Mouse (Mus musculus) liver, adult 2 months (tissue): ENCODE data around the gene Myo1d. TPM values are rescaled to one million over a fixed set of nuclear protein-coding genes. Genes with fewer than 3 reads are reported as not detected.

ENCODE experiments used
- DNase-seq: peaks from one replicate; pipeline ENCODE4 v3.0.0-alpha.2; 2011; ENCODE audit warnings: low read depth, low spot score; ENCODE audit errors: extremely low read depth
- H3K27ac ChIP-seq: fragments of 200-500 bp; replicated peaks from 2 replicates; pipeline ENCODE4 v1.5.1; 2012; ENCODE audit warnings: low read depth, mild to moderate bottlenecking, control low read depth, inconsistent platforms, low read length; ENCODE audit not compliant: insufficient read depth
- H3K27me3 ChIP-seq: fragments of 200-500 bp; 2 replicates; pipeline ENCODE4 v1.6.1; 2012; ENCODE audit warnings: mild to moderate bottlenecking, moderate library complexity, low read length, inconsistent platforms; ENCODE audit not compliant: control insufficient read depth, insufficient read depth
- H3K36me3 ChIP-seq: fragments of 200-500 bp; 2 replicates; pipeline ENCODE4 v1.6.1; 2012; ENCODE audit warnings: low read length, inconsistent platforms; ENCODE audit not compliant: control insufficient read depth, insufficient read depth
- H3K4me1 ChIP-seq: fragments of 200-500 bp; 2 replicates; pipeline ENCODE4 v1.6.1; 2011; ENCODE audit warnings: low read length; ENCODE audit not compliant: control insufficient read depth, insufficient read depth
- H3K4me3 ChIP-seq: fragments of 200-500 bp; 2 replicates; pipeline ENCODE4 v1.5.1; 2011; ENCODE audit warnings: low read depth, mild to moderate bottlenecking, control low read depth, low read length, moderate library complexity; ENCODE audit not compliant: insufficient read depth
- H3K79me2 ChIP-seq: fragments of 200-500 bp; 2 replicates; pipeline ENCODE4 v1.6.1; 2012; ENCODE audit warnings: inconsistent platforms, mild to moderate bottlenecking, low read length, moderate library complexity; ENCODE audit not compliant: control insufficient read depth, insufficient read depth
- H3K9ac ChIP-seq: fragments of 200-500 bp; 2 replicates; pipeline ENCODE4 v1.6.1; 2012; ENCODE audit warnings: low read depth, mild to moderate bottlenecking, control low read depth, inconsistent platforms, low read length
- CTCF ChIP-seq: fragments of 200-500 bp; IDR thresholded peaks from 2 replicates; pipeline ENCODE4 v1.5.1; 2011; ENCODE audit warnings: low read depth, low read length, control low read depth
- POLR2A ChIP-seq: fragments of 200-500 bp; IDR thresholded peaks from 2 replicates; pipeline ENCODE4 v1.6.1; 2011; ENCODE audit warnings: low read length, control low read depth; ENCODE audit not compliant: insufficient read depth; ENCODE audit errors: extremely low read depth
- WGBS: fragments of 180-500 bp; shearing (Covaris S2); methylation state at CpG from one replicate; pipeline ENCODE4 v1.1.7; 2018; 5-methylcytosine and 5-hydroxymethylcytosine counted together
- polyA plus RNA-seq: library from polyadenylated mRNA; depleted of rRNA; stranded (reverse); fragments of >200 nt; gene quantifications from 2 replicates; pipeline ENCODE4 v1.2.3, GENCODE M21; 2012
- total RNA-seq: library from RNA; depleted of rRNA; stranded (reverse); fragments of >200 nt; gene quantifications from 2 replicates; pipeline ENCODE4 v1.2.3, GENCODE M21; 2014

Gene Myo1d
- total and polyA plus RNA-seq, 2 experiments = 5.2 to 6.8 TPM

DNA sequence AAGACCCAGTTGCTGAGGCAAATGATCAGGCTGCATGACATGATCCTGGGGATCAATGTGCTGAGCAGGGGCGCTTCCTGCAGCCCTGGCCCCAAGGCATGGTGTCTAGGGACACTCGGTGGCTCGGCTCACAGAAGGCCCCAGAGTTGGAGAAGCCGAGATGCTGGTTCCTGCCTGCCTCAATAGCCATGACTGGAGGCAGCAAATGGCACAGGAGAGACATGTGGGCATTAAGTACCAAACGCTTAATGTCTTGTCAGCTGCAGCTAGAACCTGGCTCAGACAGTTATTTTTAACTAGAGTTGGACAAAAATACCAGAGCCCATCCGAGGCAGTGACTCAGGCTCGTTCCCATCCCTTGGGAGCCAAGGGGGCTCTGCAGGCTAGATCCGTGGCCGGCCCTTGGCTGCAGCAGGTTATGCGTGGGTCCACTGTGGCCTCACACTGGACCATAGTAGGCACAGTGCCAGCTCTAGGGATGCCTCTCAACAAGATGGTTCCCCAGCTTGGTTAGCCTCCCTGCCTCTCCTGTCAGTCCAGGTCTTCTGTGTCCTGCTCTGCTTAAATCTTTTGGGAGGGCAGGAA is 294.1 kb downstream of the Myo1d start:
- Histone ChIP-seq H3K36me3 (no peaks in the 10 kb centered on the region), H3K4me3 (no peak overlapping the region), H3K4me1 (no peaks in the 10 kb centered on the region; the same call in 1 of the 2 replicates), H3K27me3 (no peaks in the 10 kb centered on the region), H3K79me2 (no peaks in the 10 kb centered on the region), H3K27ac (no peak overlapping the region), H3K9ac (no peak overlapping the region)
- WGBS = 92% methylated on average over 10 of the region's 10 CpGs
- DNase-seq = no peak
- no peak for TF ChIP-seq POLR2A
- no peak for TF ChIP-seq CTCF

GRCm38 (mm10) chr11:80485120-80485551 is 294.7 kb downstream of the Myo1d start:
- WGBS = 91% methylated on average over 9 of the region's 9 CpGs
- Histone ChIP-seq H3K9ac (no peak overlapping the region), H3K4me1 (no peaks in the 10 kb centered on the region; the same call in 1 of the 2 replicates), H3K79me2 (no peaks in the 10 kb centered on the region), H3K27me3 (no peaks in the 10 kb centered on the region), H3K27ac (no peak overlapping the region), H3K4me3 (no peak overlapping the region), H3K36me3 (no peaks in the 10 kb centered on the region)
- DNase-seq = no peak
- TF ChIP-seq CTCF (no peak), POLR2A (no peak)

DNA sequence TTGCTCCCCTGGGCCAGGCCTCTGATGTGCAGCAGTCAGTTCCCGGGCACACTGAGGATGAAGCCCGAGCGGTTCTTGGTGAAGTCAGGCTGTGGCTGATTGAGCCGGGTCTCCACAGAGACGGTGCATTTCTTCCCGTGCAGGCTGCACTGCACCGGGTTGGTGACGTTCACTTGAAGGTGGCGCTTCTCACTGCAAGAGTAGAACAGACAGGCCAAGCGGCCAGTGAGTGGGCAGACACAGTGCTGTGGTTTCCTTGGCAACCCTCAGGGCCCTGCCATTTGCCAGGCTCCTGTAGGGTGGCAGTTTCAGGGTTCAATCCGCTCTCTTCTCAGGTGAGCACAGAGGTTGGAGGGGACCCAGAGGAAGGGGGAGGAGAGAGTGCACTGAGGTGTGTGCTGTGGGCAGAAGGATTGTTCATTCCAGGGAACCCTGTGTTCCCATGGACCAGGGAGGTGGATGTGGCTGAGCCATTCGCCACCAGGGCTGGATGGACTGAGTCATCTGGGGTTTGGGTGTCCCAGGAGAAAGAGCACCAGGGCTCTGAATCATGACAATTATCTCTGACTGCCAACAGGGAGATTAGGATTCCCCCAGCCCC is 295.5 kb downstream of the Myo1d start:
- TF ChIP-seq CTCF (no peak), POLR2A (no peak)
- WGBS = 84% methylated on average over 12 of the region's 12 CpGs
- no peaks in the 10 kb centered on the region for H3K79me2 ChIP-seq
- no peaks in the 10 kb centered on the region for H3K27me3 ChIP-seq
- H3K36me3 ChIP-seq = no peaks in the 10 kb centered on the region
- H3K4me1 ChIP-seq = no peaks in the 10 kb centered on the region; the same call in 1 of the 2 replicates
- H3K4me3 ChIP-seq = no peak overlapping the region
- DNase-seq = no peak
- no peak overlapping the region for H3K9ac ChIP-seq
- no peak overlapping the region for H3K27ac ChIP-seq

DNA sequence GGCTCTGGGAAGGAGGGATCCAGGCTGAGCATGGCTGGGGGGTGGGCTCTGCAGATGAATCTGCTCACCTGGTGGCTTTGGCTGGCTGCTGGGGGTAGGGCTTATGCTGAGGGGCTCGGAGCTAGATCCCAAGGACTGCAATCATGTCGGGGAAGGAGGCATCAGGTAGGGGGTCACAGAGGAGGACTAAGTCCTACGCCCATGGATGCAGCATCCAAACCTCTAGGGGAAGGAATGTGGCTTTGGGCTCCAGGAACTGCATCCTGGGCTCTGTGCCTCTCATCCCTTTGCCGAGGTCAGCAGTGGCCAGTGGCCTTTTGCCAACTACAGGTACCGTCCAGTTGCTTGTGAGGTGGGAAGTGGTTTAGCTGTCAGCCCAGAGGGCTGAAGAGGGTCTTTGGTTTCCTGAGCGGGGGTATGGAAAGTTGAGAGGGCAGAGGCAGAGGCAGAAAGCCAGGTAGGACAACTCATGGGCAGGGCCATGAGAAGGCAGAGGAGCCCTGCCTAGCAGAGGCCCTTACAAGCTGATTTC is 296.2 kb downstream of the Myo1d start:
- no peak for DNase-seq
- no peaks in the 10 kb centered on the region for H3K79me2 ChIP-seq
- WGBS = 79% methylated on average over 6 of the region's 6 CpGs
- no peak for TF ChIP-seq POLR2A
- TF ChIP-seq CTCF = no peak
- H3K36me3 ChIP-seq = no peaks in the 10 kb centered on the region
- H3K4me3 ChIP-seq = no peak overlapping the region
- H3K27me3 ChIP-seq = no peaks in the 10 kb centered on the region
- H3K4me1 ChIP-seq = no peaks in the 10 kb centered on the region; the same call in 1 of the 2 replicates
- H3K9ac ChIP-seq = no peak overlapping the region
- H3K27ac ChIP-seq = no peak overlapping the region

DNA sequence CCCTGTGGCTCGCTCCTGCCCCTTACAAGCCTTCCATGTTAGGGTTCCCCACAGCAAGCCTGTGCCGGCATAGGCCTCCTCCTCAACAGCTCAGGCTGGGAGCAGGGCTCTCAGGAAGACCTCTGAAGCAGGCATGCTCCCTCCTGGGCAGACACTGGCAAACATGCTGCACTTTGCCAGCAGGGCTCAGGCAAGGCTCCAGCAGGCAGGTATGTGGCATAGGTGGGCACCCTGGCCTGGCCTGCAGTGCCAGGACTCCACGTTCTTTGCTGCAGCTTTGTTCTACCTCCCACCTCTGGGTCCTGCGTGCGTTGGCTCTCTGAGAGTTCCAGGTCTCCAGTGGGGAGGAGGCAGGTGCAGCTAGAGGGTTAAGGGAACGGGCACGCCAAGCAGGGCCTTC is 296.9 kb downstream of the Myo1d start:
- no peak overlapping the region for H3K4me3 ChIP-seq
- TF ChIP-seq CTCF = no peak
- TF ChIP-seq POLR2A = no peak
- 95% methylated on average over 7 of the region's 7 CpGs for WGBS
- no peak overlapping the region for H3K27ac ChIP-seq
- no peak overlapping the region for H3K9ac ChIP-seq
- no peak for DNase-seq
- H3K79me2 ChIP-seq = no peaks in the 10 kb centered on the region
- no peaks in the 10 kb centered on the region for H3K36me3 ChIP-seq
- H3K4me1 ChIP-seq = no peaks in the 10 kb centered on the region; the same call in 1 of the 2 replicates
- H3K27me3 ChIP-seq = no peaks in the 10 kb centered on the region

DNA sequence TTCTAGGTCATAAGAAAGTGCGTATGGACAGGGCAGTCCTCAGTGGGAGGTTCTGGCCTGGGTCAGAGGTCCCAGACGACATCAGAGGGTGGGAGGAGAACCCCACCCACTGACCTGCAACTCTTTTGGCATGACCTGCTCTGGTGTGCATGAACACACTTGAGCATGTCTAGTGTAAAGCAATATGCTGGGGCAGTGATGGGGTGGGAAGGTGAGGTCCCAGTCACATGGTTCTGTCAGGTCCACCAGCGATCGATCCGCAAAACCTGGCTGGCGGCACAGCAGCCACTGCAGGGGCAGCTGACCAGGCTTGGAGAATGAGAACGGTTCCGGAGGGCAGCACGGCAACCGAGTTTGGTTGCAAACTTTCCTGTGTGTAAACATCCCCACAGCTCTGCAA is 297.5 kb downstream of the Myo1d start:
- TF ChIP-seq CTCF (no peak), POLR2A (no peak)
- H3K79me2 ChIP-seq = no peaks in the 10 kb centered on the region
- WGBS = 69% methylated on average over 10 of the region's 10 CpGs
- no peak overlapping the region for H3K9ac ChIP-seq
- H3K27me3 ChIP-seq = no peaks in the 10 kb centered on the region
- H3K36me3 ChIP-seq = no peaks in the 10 kb centered on the region
- no peak overlapping the region for H3K4me3 ChIP-seq
- no peaks in the 10 kb centered on the region; the same call in 1 of the 2 replicates for H3K4me1 ChIP-seq
- no peak for DNase-seq
- H3K27ac ChIP-seq = no peak overlapping the region
